Mouse (Mus musculus) v-Abl transformed pro-B cells (cell line): ENCODE data around the gene Chic1.

Source experiments
- in situ Hi-C, 2 experiments: fragments of 400-800 bp; cut with MboI; formaldehyde crosslinking; loops; one replicate each; pipeline ENCODE4 v1.15.1; 2025; ENCODE audit not compliant: unreplicated experiment in 2 of 2

Chic1 gene

DNA sequence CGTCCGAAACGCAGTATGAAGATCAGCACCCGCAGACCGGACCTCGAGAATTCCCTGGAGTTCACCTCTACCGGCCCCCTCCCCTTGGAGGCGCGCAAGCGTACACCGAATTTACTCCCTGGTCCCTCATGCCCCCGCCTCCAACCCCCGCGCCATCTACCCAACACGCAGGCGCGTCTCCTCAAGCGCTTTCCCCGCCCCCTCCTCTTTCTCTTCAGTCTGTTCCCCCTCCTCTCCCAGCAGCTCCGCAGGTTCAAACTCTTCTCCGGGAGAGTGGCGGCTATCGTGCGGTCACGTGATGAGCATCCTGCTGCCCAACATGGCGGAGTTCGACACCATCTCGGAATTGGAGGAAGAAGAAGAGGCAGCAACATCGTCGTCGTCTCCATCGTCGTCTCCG is at the start of gene Chic1:
Chic1 (plus strand) TSS at position 190 of the 400 bp plus-strand sequence.
- in situ Hi-C loops, result no loop called here

DNA sequence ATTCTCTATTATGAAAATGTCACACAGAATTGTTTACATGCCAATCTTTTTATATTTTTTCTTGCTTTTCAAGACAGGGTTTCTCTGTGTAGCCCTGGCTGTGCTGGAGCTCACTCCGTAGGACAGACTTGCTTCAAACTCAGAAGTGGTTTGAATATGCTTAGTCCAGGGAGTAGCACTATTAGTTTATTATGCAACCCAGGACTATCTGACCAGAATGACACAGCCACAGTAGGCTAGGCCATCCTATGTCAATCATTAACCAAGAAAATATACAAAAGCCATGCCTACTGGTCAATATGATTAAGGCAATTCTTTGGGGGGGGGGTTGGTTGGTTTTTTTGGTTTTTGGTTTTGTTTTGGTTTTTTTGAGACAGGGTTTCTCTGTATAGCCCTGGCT is 48.0 kb upstream of the Chic1 start:
- in situ Hi-C loops, result no loop called here

DNA sequence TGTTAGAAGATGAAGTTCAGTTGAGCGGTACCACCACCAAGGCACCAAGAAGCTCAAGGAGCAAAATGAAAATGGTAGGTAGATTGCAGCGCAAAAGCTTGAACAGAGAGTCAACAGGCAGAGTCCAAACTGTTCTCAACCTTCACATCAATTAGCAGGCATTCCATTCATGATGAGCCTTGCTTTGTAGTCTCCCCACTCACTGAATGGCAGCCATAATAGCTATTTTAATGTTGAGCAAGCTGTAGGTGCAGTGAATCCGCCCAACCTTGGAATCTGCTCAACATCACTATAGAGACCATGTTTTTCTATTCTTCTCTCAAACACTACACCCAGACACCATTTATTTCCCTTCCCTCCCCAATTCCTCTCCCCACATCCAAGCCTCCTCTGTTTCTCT is 44.6 kb upstream of the Chic1 start:
- in situ Hi-C loops, result no loop called here

DNA sequence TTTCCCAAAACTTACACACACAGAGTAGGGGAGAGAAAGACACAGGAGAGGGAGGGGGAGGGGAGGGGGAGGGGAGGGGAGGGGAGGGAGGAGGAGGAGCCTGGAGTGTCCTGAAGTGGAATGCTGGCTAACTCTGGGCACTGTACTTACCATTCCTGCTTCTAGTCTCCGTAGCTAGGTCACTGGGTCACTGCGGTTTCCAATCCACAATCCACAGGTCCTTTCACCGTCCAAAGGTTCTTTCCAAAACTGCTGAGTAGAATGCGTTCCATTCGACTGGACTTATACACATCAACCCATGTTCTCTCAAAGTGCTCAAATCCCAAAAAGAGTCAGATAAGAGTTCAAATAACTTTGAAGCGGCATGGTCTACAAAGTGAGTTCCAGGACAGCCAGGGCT is 42.1 kb upstream of the Chic1 start:
- in situ Hi-C loops, result no loop called here

DNA sequence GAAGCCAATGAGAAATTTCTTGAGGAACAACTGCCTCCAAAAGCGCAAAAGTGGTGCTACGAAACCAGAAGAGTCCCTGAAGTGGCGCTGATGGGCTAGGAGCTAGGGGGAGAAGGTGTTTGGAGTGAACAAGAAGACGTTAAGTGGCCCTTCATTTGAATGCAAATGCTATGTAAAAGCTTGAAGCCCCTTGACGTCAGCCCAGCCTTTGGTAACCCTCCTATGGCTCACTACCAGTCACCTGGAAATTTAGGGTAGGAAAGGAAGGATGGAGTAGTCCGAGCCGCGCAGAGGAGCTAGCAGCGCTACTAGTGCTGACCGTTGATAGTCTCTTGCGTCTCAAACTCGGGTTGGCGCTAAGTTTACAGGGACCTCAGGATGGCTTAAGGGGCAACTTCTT is 35.1 kb upstream of the Chic1 start, which contains the start of gene Cdx4:
Cdx4 (plus strand) TSS at position 253 of the 400 bp plus-strand sequence.
- in situ Hi-C loops, result no loop called here

DNA sequence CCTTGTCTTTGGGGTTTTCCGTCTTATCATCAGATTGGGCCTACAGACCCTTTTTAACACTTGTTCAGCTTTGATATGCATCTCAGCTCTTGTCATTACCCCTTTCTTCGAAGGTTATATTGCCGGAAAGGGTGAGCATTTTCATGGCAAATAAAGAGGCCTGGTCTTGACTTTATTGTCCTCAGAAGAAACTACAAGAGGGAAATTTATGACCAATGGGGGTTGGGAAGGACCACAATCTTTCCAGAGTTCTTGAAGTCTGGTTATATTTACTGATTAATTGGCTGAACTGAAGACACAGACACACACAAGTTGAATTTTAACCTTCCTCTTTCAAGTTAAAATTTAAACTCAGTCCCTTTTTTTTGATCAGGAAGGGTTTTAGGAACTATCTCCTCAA is 30.4 kb upstream of the Chic1 start:
- in situ Hi-C loops, result no loop called here

DNA sequence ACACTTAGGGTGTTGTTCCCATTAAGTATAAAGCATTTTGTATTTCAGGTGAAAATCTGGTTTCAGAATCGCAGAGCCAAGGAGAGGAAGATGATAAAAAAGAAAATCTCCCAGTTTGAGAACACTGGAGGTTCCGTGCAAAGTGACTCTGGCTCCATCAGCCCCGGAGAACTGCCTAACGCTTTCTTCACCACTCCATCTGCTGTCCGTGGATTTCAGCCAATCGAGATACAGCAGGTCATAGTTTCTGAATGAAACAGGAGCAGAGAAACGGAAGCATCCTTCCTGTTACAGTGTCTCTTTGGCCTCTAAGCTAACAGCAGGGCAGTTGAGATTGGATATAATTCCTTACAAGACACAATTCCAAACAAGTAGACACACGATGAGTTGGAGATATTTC is 26.9 kb upstream of the Chic1 start:
- in situ Hi-C loops, result no loop called here

DNA sequence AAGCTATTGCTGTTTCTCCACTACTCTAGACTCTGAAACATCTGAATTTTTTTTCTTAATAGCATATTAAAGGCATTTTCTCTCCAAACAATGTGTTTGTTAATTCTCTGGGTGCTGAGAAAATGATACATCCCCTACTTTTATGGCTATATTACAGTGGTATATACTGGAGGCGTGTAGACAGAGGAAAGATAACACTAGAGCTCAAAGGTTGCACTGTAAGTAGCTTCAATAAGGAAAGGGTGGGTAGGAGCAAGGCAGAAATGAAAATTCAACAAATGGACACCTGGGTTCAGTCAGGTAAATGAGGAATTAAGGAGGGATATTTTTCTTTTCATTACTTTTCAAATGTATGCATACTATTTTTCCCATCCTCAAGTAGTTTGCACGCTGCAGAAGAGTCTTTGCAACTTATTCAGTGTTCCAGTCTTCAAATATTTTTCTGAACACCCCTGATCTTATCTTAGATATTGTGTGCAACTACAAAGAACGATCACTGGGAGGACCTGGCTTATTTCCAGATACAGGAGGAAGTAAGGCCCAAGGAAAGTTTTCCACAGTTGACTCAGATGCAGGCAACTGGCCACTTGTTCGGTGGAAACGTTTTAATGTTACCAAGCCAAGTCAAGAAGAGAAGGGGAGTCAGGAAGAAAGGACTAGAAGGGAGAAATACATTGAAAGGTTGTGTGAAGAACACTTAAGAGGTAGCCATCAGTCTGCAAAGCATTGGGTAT is 25.0 kb upstream of the Chic1 start:
- in situ Hi-C loops, result no loop called here

DNA sequence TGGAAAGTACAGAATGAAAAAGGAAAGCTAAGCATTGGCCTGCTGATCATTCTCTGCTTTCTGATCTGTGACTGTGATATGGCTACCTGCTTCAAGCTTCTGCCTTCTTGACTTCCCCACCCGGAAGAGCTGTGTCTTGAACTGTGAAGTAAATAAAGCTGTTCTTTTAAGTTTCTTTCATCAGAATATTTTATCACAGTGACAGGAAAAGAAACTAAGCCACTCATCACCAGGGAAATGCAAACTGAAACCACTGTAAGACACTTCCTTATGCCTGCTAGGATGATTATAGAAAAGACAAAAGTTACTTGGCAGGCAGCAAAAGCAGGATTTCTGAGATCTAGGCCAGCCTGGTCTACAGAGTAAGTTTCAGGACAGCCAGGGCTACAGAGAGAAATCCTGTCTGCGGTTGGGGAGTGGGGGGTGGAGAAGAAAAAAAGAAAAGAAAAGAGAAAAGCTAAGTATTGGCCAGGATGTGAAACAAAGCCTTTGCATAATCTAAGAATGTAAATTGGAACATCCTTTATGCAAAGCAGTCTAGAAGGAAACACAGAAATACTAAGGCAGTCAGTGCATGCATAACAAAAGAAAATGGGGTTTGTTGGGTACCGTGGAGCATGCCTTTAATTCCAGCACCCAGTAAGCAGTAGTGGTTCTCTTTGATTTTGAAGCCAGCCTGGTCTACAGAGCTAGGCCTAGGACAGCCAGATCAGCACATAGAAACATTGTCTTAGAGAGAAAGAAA is 14.7 kb upstream of the Chic1 start:
- in situ Hi-C loops, result no loop called here

DNA sequence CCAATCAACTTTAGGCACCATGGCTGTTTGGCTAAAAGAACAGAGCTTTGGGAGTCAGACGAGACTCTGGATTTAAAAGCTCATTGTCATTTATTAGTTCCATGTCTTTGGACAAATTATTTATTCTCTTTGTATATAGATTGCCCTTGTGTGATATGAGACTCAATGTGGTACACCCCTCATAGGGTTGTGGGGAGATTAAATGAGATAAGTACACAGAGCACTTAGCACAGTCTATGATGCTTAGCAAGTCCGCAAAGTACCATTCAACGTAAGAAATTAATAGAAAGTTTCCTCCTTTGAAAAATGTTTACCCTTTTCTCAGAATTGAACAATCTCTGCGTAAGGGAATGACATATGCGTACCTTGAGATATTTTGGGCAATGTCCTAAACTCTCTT is 492 bp upstream of the Chic1 start:
- in situ Hi-C loops, result no loop called here

DNA sequence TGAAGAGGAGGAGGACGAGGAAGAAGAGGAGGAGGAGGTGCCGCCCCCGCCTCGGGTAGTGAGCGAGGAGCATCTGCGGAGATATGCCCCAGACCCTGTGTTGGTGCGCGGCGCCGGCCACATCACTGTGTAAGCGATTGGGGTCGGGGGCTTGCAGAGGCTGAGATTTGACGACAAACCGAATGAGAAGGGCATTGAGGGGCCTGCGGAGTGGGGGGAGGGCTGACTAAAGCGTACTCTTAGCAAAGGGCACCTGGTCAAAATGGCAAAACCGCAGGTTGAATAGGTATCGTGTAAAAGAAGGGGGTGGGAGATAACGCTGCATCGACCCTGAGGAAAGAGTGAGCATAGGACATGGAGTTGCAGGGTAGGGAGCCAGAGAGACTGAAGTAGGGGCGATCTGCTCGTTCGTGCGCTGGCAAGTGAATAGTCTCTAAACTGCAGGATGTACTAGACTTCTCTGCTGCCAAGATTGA is 523 bp downstream of the Chic1 start:
- in situ Hi-C loops, result no loop called here

DNA sequence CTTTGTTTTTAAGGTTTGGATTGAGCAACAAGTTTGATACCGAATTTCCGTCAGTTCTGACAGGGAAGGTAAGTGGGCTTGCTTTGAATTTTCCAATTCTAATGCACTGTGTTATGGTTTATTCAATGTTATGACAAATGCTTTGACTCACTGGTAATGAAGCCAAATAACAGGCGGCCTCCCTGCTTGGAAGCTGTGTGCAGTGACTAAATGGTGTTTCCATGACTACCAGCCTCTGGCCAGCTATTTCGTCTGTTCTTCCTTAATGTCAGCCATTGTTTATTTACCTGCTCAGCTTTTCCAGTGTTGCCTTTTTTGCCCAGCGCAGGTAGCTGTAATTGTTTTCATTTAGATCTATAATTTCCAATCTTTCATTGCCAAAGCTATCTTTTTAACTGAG is 9.9 kb downstream of the Chic1 start:
- in situ Hi-C loops, result loop anchor here in 1 of 2 experiments (5.0 kb wide), 1 partner anchor 99 kb away; no protein-coding TSS in a partner anchor

DNA sequence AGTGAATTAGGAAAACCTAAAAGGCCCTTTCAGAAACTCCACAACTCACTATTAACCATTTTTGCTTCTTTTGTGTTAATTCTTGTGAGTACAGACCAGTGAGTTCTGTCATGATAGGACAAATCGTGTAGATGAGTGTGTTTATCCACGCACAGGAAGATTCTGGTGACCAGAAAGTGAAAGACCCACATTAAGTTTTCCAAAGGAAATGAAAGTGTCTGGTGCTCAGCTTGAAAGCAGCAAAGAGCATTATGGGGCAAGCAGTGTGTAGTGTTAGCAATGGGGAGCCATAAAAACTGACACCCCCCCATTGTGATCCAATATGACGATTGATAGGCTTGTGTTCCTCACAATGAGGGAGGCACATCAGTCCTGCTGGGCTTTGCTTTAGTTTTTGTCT is 12.4 kb downstream of the Chic1 start:
- in situ Hi-C loops, result loop anchor here in 1 of 2 experiments (5.0 kb wide), 1 partner anchor 101 kb away; no protein-coding TSS in a partner anchor

DNA sequence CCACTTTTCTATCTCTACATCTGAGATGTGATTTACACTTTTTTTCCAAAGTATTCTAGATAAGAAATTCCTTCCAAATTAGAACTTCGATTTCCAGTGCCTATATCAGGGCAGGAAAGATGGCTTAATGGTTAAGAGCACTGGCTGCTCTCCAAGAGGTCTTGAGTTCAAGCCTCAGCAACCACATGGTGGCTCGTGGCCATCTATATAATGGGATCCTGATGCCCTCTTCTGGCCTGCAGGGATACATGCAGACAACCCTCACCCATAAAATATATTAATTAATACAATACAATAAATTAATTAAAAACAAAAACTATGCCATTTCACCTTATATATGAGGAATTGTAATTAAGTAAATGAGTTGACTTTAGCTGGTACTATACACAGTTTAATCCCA is 14.9 kb downstream of the Chic1 start:
- in situ Hi-C loops, result loop anchor here in 1 of 2 experiments (5.0 kb wide), 1 partner anchor 109 kb away; no protein-coding TSS in a partner anchor

DNA sequence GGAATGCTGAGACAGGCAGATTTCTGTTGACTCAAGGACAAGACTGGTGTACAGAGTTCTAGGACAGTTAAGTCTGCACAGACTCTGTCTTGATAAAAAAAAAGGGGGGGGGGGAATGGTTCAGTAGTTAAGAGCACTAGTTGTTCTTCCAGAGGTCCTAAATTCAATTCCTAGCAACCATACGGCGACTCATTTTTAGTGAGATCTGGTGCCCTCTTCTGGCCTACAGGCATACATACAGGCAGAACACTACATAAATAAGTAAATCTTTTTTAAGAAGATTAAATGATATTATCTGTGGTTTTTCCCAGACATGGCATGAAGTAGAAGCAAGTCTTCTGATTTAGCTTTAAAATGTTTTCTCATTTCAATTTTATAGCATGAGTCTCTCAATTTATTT is 15.4 kb downstream of the Chic1 start:
- in situ Hi-C loops, result loop anchor here in 1 of 2 experiments (5.0 kb wide), 1 partner anchor 109 kb away; no protein-coding TSS in a partner anchor

DNA sequence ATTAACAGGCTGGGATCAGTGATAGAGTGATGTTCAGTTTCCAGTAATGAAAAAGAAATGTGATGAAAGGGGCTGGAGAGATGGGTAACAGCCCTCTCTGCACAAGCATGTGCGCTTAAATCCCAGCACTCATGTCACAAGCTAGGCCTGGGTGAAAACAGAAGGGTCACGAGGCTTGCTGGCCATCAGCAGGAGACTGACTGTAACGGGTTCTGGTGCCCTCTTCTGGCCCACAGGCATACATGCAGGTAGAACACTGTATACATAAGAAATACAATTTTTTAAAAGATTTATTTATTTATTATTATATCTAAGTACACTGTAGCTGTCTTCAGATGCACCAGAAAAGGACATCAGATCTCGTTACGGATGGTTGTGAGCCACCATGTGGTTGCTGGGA is 18.0 kb downstream of the Chic1 start:
- in situ Hi-C loops, result loop anchor here in 1 of 2 experiments (5.0 kb wide), 1 partner anchor 112 kb away; no protein-coding TSS in a partner anchor

DNA sequence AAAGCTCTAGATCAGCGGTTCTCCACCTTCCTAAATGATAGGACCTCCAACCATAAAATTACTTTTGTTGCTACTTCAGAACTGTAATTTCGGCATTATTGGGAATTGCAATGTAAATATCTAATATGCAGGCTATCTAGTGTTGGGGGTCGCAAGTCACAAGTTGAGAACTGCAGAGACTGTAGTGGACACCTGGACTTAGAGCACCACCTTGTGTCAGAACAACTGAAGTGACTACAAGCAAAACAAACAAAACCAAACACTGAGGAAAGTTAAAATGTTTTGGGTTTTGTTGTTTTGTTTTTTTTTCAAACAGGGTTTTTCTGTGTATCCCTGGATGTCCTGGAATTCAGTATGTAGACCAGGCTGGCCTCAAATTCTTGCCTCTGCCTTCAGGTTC is 28.3 kb downstream of the Chic1 start:
- in situ Hi-C loops, result no loop called here

DNA sequence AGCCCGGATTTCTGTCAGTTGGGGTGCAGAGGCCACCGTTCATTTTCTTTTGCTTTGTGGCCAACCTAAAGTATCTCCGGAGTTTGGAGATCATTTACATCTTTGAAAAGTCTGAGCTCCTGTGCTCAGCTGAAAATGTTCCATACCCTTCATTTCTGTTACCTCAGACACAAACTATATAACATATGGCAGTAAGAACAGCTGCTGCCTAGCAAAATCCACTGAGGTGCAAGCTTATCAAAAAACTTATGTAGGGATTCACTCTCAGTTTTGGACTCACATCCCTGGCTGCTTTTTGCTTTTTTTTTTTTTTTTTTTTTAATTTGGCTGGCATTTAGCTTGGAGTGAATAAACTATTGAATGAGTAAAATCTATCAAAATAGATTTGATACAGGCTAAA is 31.9 kb downstream of the Chic1 start:
- in situ Hi-C loops, result no loop called here

DNA sequence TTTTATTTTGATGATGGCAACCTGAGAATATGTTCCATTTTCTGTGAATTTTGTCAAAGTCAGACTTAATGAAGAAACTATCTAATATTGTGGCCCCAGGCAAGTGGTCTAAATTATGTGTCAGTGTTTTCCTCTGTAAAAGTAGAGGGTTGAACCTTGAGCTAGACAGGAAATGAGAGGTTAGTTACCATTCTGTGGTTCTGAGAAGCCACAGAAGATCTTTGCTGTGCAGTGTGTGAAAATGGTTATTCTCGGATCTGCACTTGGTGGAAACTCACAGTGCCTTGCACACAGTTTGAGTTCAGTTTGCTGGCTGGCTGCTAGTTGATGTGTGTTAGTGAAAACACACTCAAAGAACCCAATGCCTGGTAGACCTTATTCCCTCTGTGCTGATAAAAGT is 37.6 kb downstream of the Chic1 start:
- in situ Hi-C loops, result no loop called here

DNA sequence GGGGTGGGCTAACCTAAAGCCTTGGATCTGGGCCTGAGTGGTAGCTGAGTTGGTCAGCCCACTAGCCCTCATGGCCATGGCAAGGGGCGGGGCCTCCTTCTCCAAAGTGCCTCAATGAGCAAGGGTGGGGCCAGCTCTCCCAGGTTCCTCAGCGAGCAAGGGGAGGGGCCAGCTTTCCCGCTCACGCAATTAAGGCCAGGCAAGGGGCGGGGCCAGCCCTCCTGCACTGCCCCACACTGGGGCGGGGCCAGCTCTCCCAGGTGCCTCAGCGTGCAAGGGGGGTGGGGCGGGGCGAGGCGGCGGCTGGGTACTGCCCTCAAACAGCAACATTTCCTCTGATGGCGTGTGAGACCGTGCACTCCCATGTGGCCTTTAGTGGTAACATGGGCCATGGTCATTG is 48.7 kb downstream of the Chic1 start:
- in situ Hi-C loops, result loop anchor here in 1 of 2 experiments (25.0 kb wide), 1 partner anchor 1368 kb away; no protein-coding TSS in a partner anchor

DNA sequence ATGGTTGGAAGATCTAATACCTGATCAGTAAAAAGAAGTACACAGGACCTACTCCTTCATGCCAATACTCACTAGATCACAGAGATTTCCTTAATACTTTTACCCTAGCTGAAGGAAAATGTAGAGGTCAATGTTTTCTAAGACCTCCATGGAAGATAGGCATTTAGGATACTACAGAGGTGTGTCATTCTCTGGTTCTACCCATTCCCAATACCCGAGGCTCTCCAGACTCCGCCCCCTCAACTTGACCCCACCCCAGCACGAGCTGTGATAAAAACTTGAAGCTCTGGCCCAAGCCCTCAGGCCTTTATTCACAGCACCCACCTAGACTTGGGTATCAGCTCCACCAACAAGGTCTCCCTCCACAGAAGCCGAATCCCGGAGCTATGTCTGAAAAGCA is 57.9 kb downstream of the Chic1 start, which contains the start of gene Tsx:
Tsx (plus strand) TSS at position 301 of the 400 bp plus-strand sequence.
- in situ Hi-C loops, result loop anchor here in 1 of 2 experiments (25.0 kb wide), 1 partner anchor 1377 kb away; no protein-coding TSS in a partner anchor
